Mouse (Mus musculus) embryonic facial prominence, embryonic 14.5 days (tissue): ENCODE measurements around the gene Crybg3. TPM values are rescaled to one million over a fixed set of nuclear protein-coding genes. Genes with fewer than 3 reads are reported as not detected.

Experiments used
- ATAC-seq: fragments of 200-750 bp; cut with Nextera tagmentation; 2 replicates; pipeline ENCODE4 v1.8.0; 2017; ENCODE audit warnings: low read depth, moderate number of reproducible peaks, moderate TSS enrichment
- DNase-seq: peaks from one replicate; pipeline ENCODE4 v3.0.0-alpha.2; 2015; ENCODE audit warnings: low spot score
- H3K27ac ChIP-seq: fragments of 300-500 bp; sonication (generic); replicated peaks from 2 replicates; pipeline ENCODE4 v1.5.1; 2014; ENCODE audit warnings: low read depth, mild to moderate bottlenecking, low read length, moderate library complexity
- H3K27me3 ChIP-seq: fragments of 300-500 bp; sonication (generic); replicated peaks from 2 replicates; pipeline ENCODE4 v1.6.1; 2014; ENCODE audit warnings: low read length; ENCODE audit not compliant: control insufficient read depth, insufficient read depth
- H3K36me3 ChIP-seq: fragments of 300-500 bp; sonication (generic); 2 replicates; pipeline ENCODE4 v1.6.1; 2014; ENCODE audit warnings: low read length, mixed read lengths; ENCODE audit not compliant: control insufficient read depth, insufficient read depth
- H3K4me1 ChIP-seq: fragments of 300-500 bp; sonication (generic); 2 replicates; pipeline ENCODE4 v1.6.1; 2014; ENCODE audit warnings: antibody characterized with exemption, low read length; ENCODE audit not compliant: control insufficient read depth, insufficient read depth
- H3K4me2 ChIP-seq: fragments of 300-500 bp; sonication (generic); 2 replicates; pipeline ENCODE4 v1.6.1; 2014; ENCODE audit warnings: low read depth, mild to moderate bottlenecking, low read length, moderate library complexity, mixed read lengths
- H3K4me3 ChIP-seq: fragments of 300-500 bp; sonication (generic); 2 replicates; pipeline ENCODE4 v1.5.1; 2014; ENCODE audit warnings: low read depth, mild to moderate bottlenecking, low read length
- H3K9ac ChIP-seq: fragments of 300-500 bp; sonication (generic); 2 replicates; pipeline ENCODE4 v1.6.1; 2014; ENCODE audit warnings: low read depth, mild to moderate bottlenecking, low read length, moderate library complexity, mixed read lengths
- H3K9me3 ChIP-seq: fragments of 300-500 bp; sonication (generic); 2 replicates; pipeline ENCODE4 v1.6.1; 2016; ENCODE audit warnings: low read length; ENCODE audit not compliant: control insufficient read depth
- WGBS: fragments of 180-500 bp; shearing (Covaris S2); extraction: QIAGEN DNeasy Blood & Tissue Kit; methylation state at CpG from one replicate; pipeline ENCODE4 v1.1.7; 2014; 5-methylcytosine and 5-hydroxymethylcytosine counted together
- polyA plus RNA-seq: library from polyadenylated mRNA; unstranded; fragments of >200 nt; fragmentation: Nextera tagmentation; extraction: Ambion mirVana; gene quantifications from 2 replicates; pipeline ENCODE4 v1.2.1, GENCODE M21; 2014

Gene Crybg3
- polyA plus RNA-seq, 1 experiment from 2014 or later: 12.1 TPM

DNA sequence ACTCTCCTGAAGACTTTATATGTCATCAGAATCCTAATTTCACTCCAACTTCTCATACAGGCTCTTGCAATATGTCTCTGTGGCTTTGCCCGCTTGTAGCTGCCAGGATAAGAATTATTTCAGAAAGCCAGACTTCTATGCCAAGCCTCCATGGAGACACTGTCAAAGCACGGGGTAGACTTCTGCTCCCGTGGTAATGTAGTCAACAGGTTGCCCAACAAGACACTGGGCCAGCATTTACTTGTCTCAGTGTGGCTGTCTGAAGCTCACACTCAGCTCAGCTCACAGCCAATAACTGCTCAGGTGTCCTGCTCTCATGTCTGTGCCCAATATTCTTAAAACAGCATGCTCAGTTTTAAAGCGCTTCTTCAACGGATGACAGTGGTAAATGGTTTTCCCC lies 85.6 kb downstream of the Crybg3 start:
- no peak for DNase-seq
- Histone ChIP-seq H3K4me3 (no peak overlapping the region), H3K36me3 (peaks cover 27% of the 10 kb centered on the region; the same call in 1 of the 2 replicates), H3K9me3 (peaks cover 6% of the 10 kb centered on the region; the same call in 1 of the 2 replicates), H3K9ac (no peak overlapping the region), H3K4me2 (no peak overlapping the region), H3K27ac (no peak overlapping the region), H3K4me1 (no peaks in the 10 kb centered on the region), H3K27me3 (no peaks in the 10 kb centered on the region)
- no peak for ATAC-seq
- WGBS: 93% methylated on average over 5 of the region's 5 CpGs

DNA sequence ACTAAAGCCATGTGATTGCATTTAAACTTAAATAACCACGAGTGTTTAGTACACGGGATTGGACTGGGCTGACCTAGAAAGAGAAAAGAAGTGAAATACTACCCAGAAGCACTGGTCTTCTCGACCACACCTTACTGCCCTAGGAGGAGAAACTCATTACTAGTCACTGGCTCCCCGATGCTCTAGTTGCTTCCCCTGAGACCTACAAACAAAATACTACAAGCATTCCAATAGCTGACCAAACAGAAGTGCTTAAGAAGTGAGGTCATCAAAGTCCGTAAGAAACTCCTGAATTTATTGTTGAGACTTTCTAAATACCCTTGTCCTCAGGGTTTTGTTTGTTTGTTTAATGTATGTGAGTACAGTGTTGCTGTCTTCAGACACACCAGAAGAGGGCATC lies 90.9 kb downstream of the Crybg3 start:
- no peaks in the 10 kb centered on the region for H3K4me1 ChIP-seq
- no peak overlapping the region for H3K27ac ChIP-seq
- no peak overlapping the region for H3K9ac ChIP-seq
- ATAC-seq: no peak
- H3K4me3 ChIP-seq: no peak overlapping the region
- no peak overlapping the region for H3K4me2 ChIP-seq
- 88% methylated on average over 5 of the region's 5 CpGs for WGBS
- H3K9me3 ChIP-seq: no peaks in the 10 kb centered on the region
- no peaks in the 10 kb centered on the region for H3K27me3 ChIP-seq
- DNase-seq: no peak
- peaks cover 31% of the 10 kb centered on the region for H3K36me3 ChIP-seq

DNA sequence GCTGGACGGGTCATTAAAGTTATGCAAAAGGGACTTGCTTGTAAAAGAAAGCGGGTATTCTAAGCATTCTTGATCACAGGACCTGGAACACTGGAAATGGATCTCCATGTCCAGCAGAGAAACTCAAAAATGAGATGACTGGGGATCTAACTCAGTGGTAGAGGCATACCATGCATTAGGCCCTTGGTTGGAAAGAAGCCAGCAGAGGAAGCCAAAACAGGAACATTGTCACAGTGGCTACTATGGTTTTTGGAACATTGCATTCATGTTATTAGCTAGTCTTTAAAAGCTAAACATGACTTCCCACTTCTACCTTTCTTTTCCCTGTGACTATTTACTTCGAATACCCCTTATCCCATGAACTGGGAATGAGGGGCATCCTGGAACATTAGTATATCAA lies 101.6 kb downstream of the Crybg3 start:
- H3K4me1 ChIP-seq: no peaks in the 10 kb centered on the region
- no peaks in the 10 kb centered on the region for H3K27me3 ChIP-seq
- H3K9me3 ChIP-seq: no peaks in the 10 kb centered on the region
- no peak overlapping the region for H3K4me2 ChIP-seq
- no peak overlapping the region for H3K4me3 ChIP-seq
- WGBS: 92% methylated on average over 3 of the region's 3 CpGs
- DNase-seq: no peak
- peaks cover 42% of the 10 kb centered on the region for H3K36me3 ChIP-seq
- no peak for ATAC-seq
- H3K27ac ChIP-seq: no peak overlapping the region
- H3K9ac ChIP-seq: no peak overlapping the region

DNA sequence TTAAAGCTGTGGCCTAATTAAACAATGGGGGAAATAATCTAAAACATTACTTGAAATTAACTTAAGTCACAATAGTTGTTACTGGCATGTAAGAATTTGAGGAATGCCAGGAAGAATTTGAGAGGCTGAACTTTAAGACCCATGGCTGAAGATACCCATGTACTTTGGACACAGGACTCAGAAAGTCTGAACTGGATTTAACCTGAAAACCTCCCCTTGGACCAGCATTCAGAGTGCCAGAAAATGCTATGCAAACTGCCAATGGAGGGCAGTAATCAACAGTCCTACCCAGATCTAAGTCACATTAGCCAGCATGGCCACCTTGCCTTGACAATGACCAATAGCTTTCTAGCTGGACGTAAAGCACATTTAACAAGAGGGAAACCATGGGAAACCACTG lies 102.8 kb downstream of the Crybg3 start:
- peaks cover 52% of the 10 kb centered on the region for H3K36me3 ChIP-seq
- 92% methylated on average over 1 of the region's 1 CpGs for WGBS
- ATAC-seq: no peak

DNA sequence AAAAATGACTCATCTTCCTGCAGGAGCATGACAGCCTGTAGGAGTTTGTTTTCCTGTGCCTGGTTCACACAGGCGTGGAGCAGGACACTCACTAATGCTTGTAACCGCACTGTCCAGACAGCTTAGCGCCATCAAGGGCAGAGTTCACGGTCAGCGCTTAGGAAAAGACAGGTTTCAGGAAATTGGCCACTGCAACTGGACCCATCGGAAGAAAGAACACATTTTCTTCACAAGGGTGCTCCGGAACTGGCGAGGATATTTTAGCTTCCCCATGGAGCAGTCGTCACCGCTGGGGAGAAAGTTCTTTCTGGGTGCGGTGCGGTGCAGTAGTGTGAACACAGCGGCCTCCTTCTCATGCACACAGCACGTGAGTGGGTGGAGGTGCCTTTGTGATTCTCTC lies 107.6 kb downstream of the Crybg3 start:
- Histone ChIP-seq H3K4me3 (no peak overlapping the region), H3K4me2 (no peak overlapping the region), H3K27me3 (no peaks in the 10 kb centered on the region), H3K36me3 (peaks cover 73% of the 10 kb centered on the region), H3K9me3 (no peaks in the 10 kb centered on the region), H3K27ac (no peak overlapping the region), H3K4me1 (no peaks in the 10 kb centered on the region), H3K9ac (no peak overlapping the region)
- WGBS: 88% methylated on average over 14 of the region's 14 CpGs
- ATAC-seq (no peak), DNase-seq (no peak)

More for the DNA sequence above, 102.8 kb downstream of the Crybg3 start:
- Histone ChIP-seq H3K4me3 (no peak overlapping the region), H3K27me3 (no peaks in the 10 kb centered on the region), H3K4me2 (no peak overlapping the region), H3K9ac (no peak overlapping the region), H3K9me3 (no peaks in the 10 kb centered on the region), H3K4me1 (no peaks in the 10 kb centered on the region), H3K27ac (no peak overlapping the region)
- DNase-seq: no peak

DNA sequence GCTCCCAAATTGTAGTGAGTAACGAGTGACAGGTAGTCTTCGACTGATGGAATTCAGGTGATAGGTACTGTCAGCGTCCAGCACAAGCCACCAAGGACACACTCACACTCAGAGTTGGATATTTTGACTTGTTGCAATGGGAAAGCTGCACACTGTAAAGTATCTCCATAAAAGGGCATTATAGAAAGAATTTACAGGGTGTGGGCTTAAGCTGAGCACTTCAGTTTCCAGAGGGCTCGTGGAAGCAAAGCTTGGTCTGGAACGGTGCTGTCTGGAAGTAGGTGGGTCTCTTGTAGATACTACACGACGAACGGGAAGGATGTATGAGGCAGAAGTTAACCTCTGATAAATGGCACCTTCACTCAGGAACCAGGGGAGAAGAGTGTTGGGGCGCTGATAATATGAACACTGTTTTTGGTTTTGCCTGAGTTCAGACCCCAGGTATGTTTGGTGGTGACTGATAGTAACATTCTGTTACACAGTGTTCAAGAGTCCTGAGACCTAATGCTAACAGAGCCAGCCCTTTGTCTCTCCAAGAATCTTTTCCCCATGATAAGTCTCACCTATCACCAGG lies 112.7 kb downstream of the Crybg3 start:
- DNase-seq (no peak), ATAC-seq (no peak)
- Histone ChIP-seq H3K4me1 (no peaks in the 10 kb centered on the region), H3K36me3 (peaks cover 87% of the 10 kb centered on the region), H3K9me3 (no peaks in the 10 kb centered on the region), H3K4me2 (no peak overlapping the region), H3K9ac (no peak overlapping the region), H3K4me3 (no peak overlapping the region), H3K27ac (no peak overlapping the region), H3K27me3 (no peaks in the 10 kb centered on the region)
- 82% methylated on average over 9 of the region's 9 CpGs for WGBS

DNA sequence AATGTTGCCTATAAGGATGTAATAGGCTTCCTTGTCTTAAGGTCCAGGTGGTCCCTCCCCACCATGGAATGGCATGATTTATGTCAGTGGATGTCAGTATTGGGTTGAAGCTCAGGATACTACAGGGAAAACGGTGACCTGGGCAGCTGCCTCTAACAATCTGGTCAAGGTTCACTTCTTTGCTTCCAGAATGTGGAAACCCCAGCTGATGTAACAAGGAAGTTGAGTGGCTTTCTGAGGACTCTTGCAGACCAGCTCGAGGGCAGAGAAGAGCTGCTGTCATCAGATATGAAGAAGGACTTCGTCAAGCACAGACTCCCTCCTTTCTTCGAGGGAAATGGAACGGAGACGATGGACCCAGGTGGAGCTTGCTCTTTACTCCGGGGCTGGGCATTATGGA lies 113.5 kb downstream of the Crybg3 start:
- ATAC-seq: no peak
- H3K36me3 ChIP-seq: peaks cover 83% of the 10 kb centered on the region

DNA sequence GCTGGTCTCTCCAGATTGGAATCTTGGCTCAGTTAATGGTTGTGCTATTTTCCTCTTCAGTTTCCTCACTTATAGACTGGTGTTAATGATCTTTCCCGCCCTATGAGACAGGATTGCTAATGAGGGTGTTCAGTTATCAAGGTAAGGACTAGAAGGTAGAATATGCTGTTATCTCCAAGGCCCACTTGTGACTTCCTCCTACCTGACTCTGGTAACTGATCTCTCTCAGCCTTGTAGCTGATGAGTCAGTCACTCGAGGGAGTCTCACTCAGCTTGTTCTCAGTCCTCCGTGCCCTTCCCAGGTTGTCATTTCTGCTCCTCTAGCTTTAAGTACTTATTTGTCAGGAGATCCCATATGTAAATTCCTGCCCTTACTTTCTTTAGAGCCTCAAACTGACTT lies 122.8 kb downstream of the Crybg3 start:
- no peak for ATAC-seq
- DNase-seq: no peak

More for the DNA sequence above, 113.5 kb downstream of the Crybg3 start:
- Histone ChIP-seq H3K4me1 (no peaks in the 10 kb centered on the region), H3K9me3 (no peaks in the 10 kb centered on the region), H3K4me3 (no peak overlapping the region), H3K27me3 (no peaks in the 10 kb centered on the region), H3K27ac (no peak overlapping the region), H3K4me2 (no peak overlapping the region), H3K9ac (no peak overlapping the region)
- DNase-seq: no peak
- WGBS: 71% methylated on average over 7 of the region's 7 CpGs

DNA sequence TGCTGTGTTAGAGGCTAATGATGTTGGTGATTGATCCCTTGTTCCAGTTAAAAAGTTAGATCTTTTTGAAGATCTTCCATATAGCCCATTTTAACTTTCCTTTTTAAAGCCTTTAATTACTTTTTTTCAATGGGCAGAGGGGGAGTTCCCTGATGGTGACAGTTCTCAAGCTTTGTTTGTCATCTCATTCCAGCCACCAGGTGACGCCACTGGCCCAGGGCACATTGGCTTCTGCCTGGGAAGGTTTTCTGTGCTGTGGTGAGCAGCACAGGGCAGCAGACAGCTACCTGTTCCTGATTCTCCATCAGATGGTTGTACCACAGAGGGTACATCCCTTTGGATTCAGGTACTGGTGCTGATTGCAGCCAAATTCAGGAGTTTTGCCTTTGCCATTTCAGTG lies 126.0 kb downstream of the Crybg3 start:
- Histone ChIP-seq H3K9ac (no peak overlapping the region), H3K36me3 (peaks cover 38% of the 10 kb centered on the region), H3K4me1 (peaks cover 7% of the 10 kb centered on the region), H3K9me3 (no peaks in the 10 kb centered on the region), H3K4me2 (no peak overlapping the region), H3K27me3 (no peaks in the 10 kb centered on the region), H3K27ac (no peak overlapping the region), H3K4me3 (no peak overlapping the region)
- DNase-seq: no peak
- no peak for ATAC-seq
- WGBS: 11% methylated on average over 1 of the region's 1 CpGs

More for the DNA sequence above, 122.8 kb downstream of the Crybg3 start:
- Histone ChIP-seq H3K27me3 (no peaks in the 10 kb centered on the region), H3K36me3 (peaks cover 62% of the 10 kb centered on the region), H3K27ac (no peak overlapping the region), H3K9me3 (no peaks in the 10 kb centered on the region), H3K4me1 (no peaks in the 10 kb centered on the region; the same call in 1 of the 2 replicates), H3K4me3 (no peak overlapping the region), H3K9ac (no peak overlapping the region), H3K4me2 (no peak overlapping the region)
- WGBS: 87% methylated on average over 3 of the region's 3 CpGs
